Mouse (Mus musculus) C2C12 (cell line): ENCODE data around the gene Otor. TPM values are rescaled to one million over a fixed set of nuclear protein-coding genes. Genes with fewer than 3 reads are reported as not detected.

ENCODE experiments used
- H3K27me3 ChIP-seq: one replicate; pipeline ENCODE4 v1.6.1; 2011; ENCODE audit not compliant: control insufficient read depth, insufficient read depth, insufficient read length
- H3K36me3 ChIP-seq: one replicate; pipeline ENCODE4 v1.6.1; 2011; ENCODE audit not compliant: control insufficient read depth, insufficient read depth
- H3K4me3 ChIP-seq: one replicate; pipeline ENCODE4 v1.5.1; 2011; ENCODE audit warnings: mild to moderate bottlenecking, control low read depth; ENCODE audit not compliant: poor library complexity, insufficient read depth, severe bottlenecking
- H3K79me2 ChIP-seq: one replicate; pipeline ENCODE4 v1.6.1; 2011; ENCODE audit not compliant: control insufficient read depth, insufficient read depth
- H3K79me3 ChIP-seq: one replicate; pipeline ENCODE4 v1.6.1; 2011; ENCODE audit warnings: low read depth, control low read depth
- H3ac ChIP-seq: one replicate; pipeline ENCODE3; 2011; ENCODE audit warnings: low read depth; ENCODE audit not compliant: control insufficient read depth, insufficient read length
- CEBPB ChIP-seq: IDR thresholded peaks from one replicate; pipeline ENCODE4 v1.6.1; 2011; ENCODE audit warnings: low read depth, mild to moderate bottlenecking, control low read depth, moderate library complexity
- CTCF ChIP-seq: IDR thresholded peaks from one replicate; pipeline ENCODE4 v1.5.1; 2011; ENCODE audit not compliant: control insufficient read depth, insufficient read depth, insufficient read length
- FOSL1 ChIP-seq: IDR thresholded peaks from one replicate; pipeline ENCODE4 v1.8.0; 2011; ENCODE audit warnings: mild to moderate bottlenecking, low read length; ENCODE audit not compliant: poor library complexity, insufficient read depth, severe bottlenecking
- MAX ChIP-seq: IDR thresholded peaks from one replicate; pipeline ENCODE4 v1.6.1; 2011; ENCODE audit warnings: mild to moderate bottlenecking, control low read depth
- MYOD1 ChIP-seq: IDR thresholded peaks from one replicate; pipeline ENCODE4 v1.6.1; 2011; ENCODE audit warnings: low read depth; ENCODE audit not compliant: control insufficient read depth, insufficient read length
- MYOG ChIP-seq: IDR thresholded peaks from one replicate; pipeline ENCODE4 v1.6.1; 2011; ENCODE audit not compliant: control insufficient read depth, insufficient read length; ENCODE audit errors: extremely low read depth
- USF1 ChIP-seq: IDR thresholded peaks from one replicate; pipeline ENCODE4 v1.6.1; 2011; ENCODE audit warnings: low read depth, mild to moderate bottlenecking, control low read depth, moderate library complexity
- polyA plus RNA-seq: library from polyadenylated mRNA; unstranded; fragments of >200 nt; fragmentation: generic; extraction: Trizol; gene quantifications from one replicate; pipeline ENCODE4 v1.2.1, GENCODE M21; 2012; ENCODE audit warnings: missing spikeins

Gene Otor
- polyA plus RNA-seq, 1 experiment = not detected

GRCm38 (mm10) chr2:143041596-143041995 is 36.7 kb upstream of the Otor start:
- Histone ChIP-seq H3K27me3 (no peaks in the 10 kb centered on the region), H3K79me3 (no peaks in the 10 kb centered on the region), H3K36me3 (no peaks in the 10 kb centered on the region), H3K79me2 (no peaks in the 10 kb centered on the region), H3ac (no peak overlapping the region), H3K4me3 (no peak overlapping the region)
- no peak for TF ChIP-seq MAX
- no peak for TF ChIP-seq CTCF
- no peak for TF ChIP-seq USF1
- no peak for TF ChIP-seq MYOG
- TF ChIP-seq MYOD1 = no peak
- TF ChIP-seq CEBPB = no peak
- no peak for TF ChIP-seq FOSL1

- no peaks in the 10 kb centered on the region for H3K27me3 ChIP-seq
- TF ChIP-seq CEBPB (no peak), MAX (no peak), CTCF (no peak), MYOD1 (no peak), MYOG (no peak), USF1 (no peak)
- no peak overlapping the region for H3K4me3 ChIP-seq
- H3K79me3 ChIP-seq = no peaks in the 10 kb centered on the region
- no peak overlapping the region for H3ac ChIP-seq
- no peaks in the 10 kb centered on the region for H3K79me2 ChIP-seq
- H3K36me3 ChIP-seq = no peaks in the 10 kb centered on the region
Observed at GRCm38 (mm10) chr2:143055251-143055650, 23.0 kb upstream of the Otor start.

DNA sequence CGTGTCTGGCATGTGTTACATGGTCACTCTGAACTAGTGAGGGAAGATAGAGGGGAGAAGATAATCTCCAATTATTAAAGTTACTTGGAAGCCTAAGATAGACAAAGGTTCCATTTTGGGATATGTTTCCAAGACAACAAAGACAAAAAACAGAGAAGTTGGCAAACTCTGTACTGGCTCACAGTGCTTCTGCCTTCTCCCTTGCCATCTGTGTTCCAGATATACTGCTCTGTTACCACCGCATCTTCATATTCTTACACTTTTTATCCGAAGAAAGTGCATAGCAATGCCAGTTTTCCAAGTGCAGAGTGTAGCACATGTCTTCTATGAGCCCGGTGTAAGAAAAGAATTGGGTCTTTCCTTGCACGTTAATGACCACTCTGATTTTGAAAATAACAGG is 21.5 kb upstream of the Otor start:
- Histone ChIP-seq H3K27me3 (no peaks in the 10 kb centered on the region), H3K36me3 (no peaks in the 10 kb centered on the region), H3ac (no peak overlapping the region)

GRCm38 (mm10) chr2:143062432-143062811 is 15.9 kb upstream of the Otor start:
- H3K79me2 ChIP-seq = peaks cover 48% of the 10 kb centered on the region
- H3K4me3 ChIP-seq = peak overlapping the region; percentile 98
- peaks cover 31% of the 10 kb centered on the region for H3K36me3 ChIP-seq
- H3K27me3 ChIP-seq = no peaks in the 10 kb centered on the region
- TF ChIP-seq MYOG (no peak), FOSL1 (no peak), USF1 (no peak), CEBPB (no peak), MAX (no peak), MYOD1 (no peak), CTCF (no peak)
- H3K79me3 ChIP-seq = peaks cover 26% of the 10 kb centered on the region
- no peak overlapping the region for H3ac ChIP-seq

More for the DNA sequence above, 21.5 kb upstream of the Otor start:
- H3K4me3 ChIP-seq = no peak overlapping the region
- TF ChIP-seq CEBPB = no peak
- no peak for TF ChIP-seq USF1
- TF ChIP-seq FOSL1 = no peak
- TF ChIP-seq CTCF = no peak
- no peak for TF ChIP-seq MYOD1
- no peak for TF ChIP-seq MAX
- no peak for TF ChIP-seq MYOG
- no peaks in the 10 kb centered on the region for H3K79me3 ChIP-seq
- no peaks in the 10 kb centered on the region for H3K79me2 ChIP-seq

DNA sequence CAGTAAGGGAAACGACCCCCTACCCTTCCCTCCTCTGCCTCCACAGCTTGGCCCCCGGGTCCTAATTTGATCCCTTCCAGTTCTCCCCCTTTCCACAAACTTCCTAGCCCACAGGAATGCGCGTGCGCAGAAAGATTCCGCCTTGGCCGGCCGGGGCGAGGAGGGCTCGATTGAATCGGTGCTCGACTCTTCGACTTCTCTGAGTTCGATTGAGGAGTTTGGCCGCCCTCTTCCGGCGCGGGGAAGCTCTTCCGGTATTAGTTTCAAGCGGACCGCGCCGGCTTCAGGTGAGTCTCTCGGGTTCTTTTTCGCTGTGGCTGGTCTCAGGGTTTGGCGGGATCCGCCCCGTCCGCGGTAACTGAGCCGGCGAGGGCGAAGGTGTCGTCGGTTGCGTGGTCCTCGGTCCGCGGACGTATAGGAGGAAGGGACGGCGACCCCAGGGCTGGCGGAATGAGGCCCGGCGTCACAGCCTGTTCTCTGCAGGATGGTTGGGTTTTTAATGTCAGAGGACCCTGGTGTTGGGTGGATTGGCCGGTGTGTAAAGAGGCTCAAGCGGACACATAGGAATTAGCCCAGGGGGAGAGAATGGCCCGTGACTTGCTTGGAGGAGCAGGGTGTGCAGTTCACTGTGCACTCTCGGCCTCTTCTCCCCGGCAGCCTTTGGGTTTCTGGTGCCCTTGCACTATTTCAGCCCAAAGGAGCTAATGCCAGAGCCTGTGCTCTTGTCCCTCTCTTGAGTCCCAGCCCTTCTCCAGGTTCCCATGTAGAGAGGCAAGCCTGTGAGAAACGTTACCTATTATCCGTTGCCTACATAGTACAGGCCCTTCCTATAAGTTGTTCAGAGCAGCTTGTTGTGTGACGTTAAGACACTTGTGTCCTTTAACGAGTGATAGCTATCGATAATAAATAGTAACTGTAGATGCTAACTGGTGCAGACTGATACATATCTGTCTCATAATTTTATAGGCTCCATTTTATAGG is 15.2 kb upstream of the Otor start, which contains the start of gene Snrpb2:
Snrpb2 (plus strand) TSS at position 228 of the 981 bp plus-strand sequence.
- peaks cover 26% of the 10 kb centered on the region for H3K79me3 ChIP-seq
- H3K79me2 ChIP-seq = peaks cover 48% of the 10 kb centered on the region
- H3K4me3 ChIP-seq = peak within 1 kb of the TSS; percentile 98
- no peaks in the 10 kb centered on the region for H3K27me3 ChIP-seq
- H3ac ChIP-seq = peak within 1 kb of the TSS; percentile 99
- TF ChIP-seq CEBPB = no peak
- TF ChIP-seq CTCF = no peak
- peak; percentile 40 for TF ChIP-seq MAX
- no peak for TF ChIP-seq MYOD1
- no peak for TF ChIP-seq FOSL1
- no peak for TF ChIP-seq MYOG
- peaks cover 35% of the 10 kb centered on the region for H3K36me3 ChIP-seq
